11 mouse cellular contexts compared by ENCODE assay signal in genomic region chr3:101408953-101409750, GRCm38 (mm10). TPM values are rescaled to one million over a fixed set of nuclear protein-coding genes. Genes with fewer than 3 reads are reported as not detected.
A peak's percentile ranks its signal among the peaks of the same experiment; 100 is the strongest.
DNase-seq lines count a peak whose midpoint lies in the region; ATAC-seq lines count a peak whose summit lies in the region.
"Had no signal": no experiment of that assay in that cellular context is flagged by ENCODE, and none has a peak within 500 bp of the region (broad histone marks: within the 10 kb centered on the region; RNA-seq: fewer than 3 reads in every experiment).

No protein-coding gene starts in this region.

- H3K4me2 ChIP-seq in heart, embryonic 13.5 days: peak overlapping the region; percentile 35
- H3K4me2 ChIP-seq in limb, embryonic 11.5 days (ENCODE audit: low read depth, severe bottlenecking): no peak overlapping the region
- H3K4me2 ChIP-seq: liver, embryonic 13.5 days had no signal

- H3K27me3 ChIP-seq in heart, embryonic 13.5 days (replicated peaks): no peaks in the 10 kb centered on the region
- no peaks in the 10 kb centered on the region for H3K27me3 ChIP-seq in limb, embryonic 11.5 days (ENCODE audit: control insufficient read depth, insufficient read depth, low read length)
- H3K27me3 ChIP-seq: liver, embryonic 13.5 days; Patski had no signal

- DNase-seq in heart, adult 8-10 months (ENCODE audit: low spot score): no peak
- DNase-seq in urinary bladder, postnatal 25 days (ENCODE audit: low spot score): peak; percentile 49
- no peak for DNase-seq in urinary bladder, postnatal 4 days (ENCODE audit: low spot score in 2 of 2)
- DNase-seq in limb, embryonic 11.5 days (ENCODE audit: low spot score): peak; percentile 44
- no peak for DNase-seq in spleen, postnatal 10 days (ENCODE audit: low spot score in 2 of 2)
- DNase-seq in layer of hippocampus, adult 11-12 months (ENCODE audit: low spot score): no peak
- no peak for DNase-seq in cerebellum, postnatal 25 days
- DNase-seq: cerebellum, postnatal 36 days; liver, embryonic 13.5 days had no signal

- H3K9me3 ChIP-seq in heart, embryonic 13.5 days: no peaks in the 10 kb centered on the region
- H3K9me3 ChIP-seq in limb, embryonic 11.5 days (ENCODE audit: control insufficient read depth, low read length): no peaks in the 10 kb centered on the region
- H3K9me3 ChIP-seq: liver, embryonic 13.5 days had no signal

- peak overlapping the region; percentile 24 for H3K9ac ChIP-seq in heart, embryonic 13.5 days
- no peak overlapping the region for H3K9ac ChIP-seq in limb, embryonic 11.5 days (ENCODE audit: low read length)
- H3K9ac ChIP-seq: liver, embryonic 13.5 days had no signal

- no peak overlapping the region for H3K4me3 ChIP-seq in heart, embryonic 13.5 days
- no peak overlapping the region for H3K4me3 ChIP-seq in limb, embryonic 11.5 days (ENCODE audit: low read depth, low read length)
- H3K4me3 ChIP-seq: liver, embryonic 13.5 days had no signal

- H3K4me1 ChIP-seq in heart, embryonic 13.5 days: peaks cover 95% of the 10 kb centered on the region
- H3K4me1 ChIP-seq in limb, embryonic 11.5 days (ENCODE audit: control insufficient read depth, insufficient read depth, low read length): peaks cover 60% of the 10 kb centered on the region

- peak overlapping the region; percentile 73 for H3K27ac ChIP-seq in heart, embryonic 13.5 days (replicated peaks)
- peak overlapping the region; percentile 1; the same call in 1 of the 2 replicates for H3K27ac ChIP-seq in limb, embryonic 11.5 days (replicated peaks; ENCODE audit: low read depth, low read length)
- H3K27ac ChIP-seq: liver, embryonic 13.5 days had no signal

- ATAC-seq in heart, embryonic 13.5 days (ENCODE audit: extremely low read depth, insufficient number of reproducible peaks, low FRiP score, low TSS enrichment): no peak
- ATAC-seq in limb, embryonic 11.5 days (ENCODE audit: insufficient number of reproducible peaks, low FRiP score, low TSS enrichment, low read depth): no peak
- ATAC-seq: Patski had no signal

- H3K36me3 ChIP-seq in heart, embryonic 13.5 days: no peaks in the 10 kb centered on the region
- H3K36me3 ChIP-seq in limb, embryonic 11.5 days (ENCODE audit: control insufficient read depth, insufficient read depth, low read length): no peaks in the 10 kb centered on the region
- H3K36me3 ChIP-seq: liver, embryonic 13.5 days had no signal

- 40% methylated on average over 20 of the region's 20 CpGs for WGBS in heart, embryonic 13.5 days
- WGBS in limb, embryonic 11.5 days: 38% methylated on average over 20 of the region's 20 CpGs

RNA-seq across cellular contexts. Expression of gene Igsf3, which starts 32.3 kb away (rescaled TPM):
- polyA plus RNA-seq in heart, embryonic 13.5 days (2015; fragmentation: Nextera tagmentation; extraction: Ambion mirVana): 40.1 and 41.9 TPM in 2 replicates
- 10 to 100 TPM; 10.1 to 12.3 (median 12.0) TPM for total RNA-seq in heart, adult 8-10 months (2022)
- 57.5 and 60.1 TPM in 2 replicates for polyA plus RNA-seq in limb, embryonic 11.5 days (2014; fragmentation: Nextera tagmentation; extraction: Ambion mirVana)

Comparison
In these comparisons a context has a peak if more than half of its experiments do, and no peak if none do; other contexts are left out.
1. DNase-seq: peak in urinary bladder, postnatal 25 days (single experiment) and limb, embryonic 11.5 days (single experiment); none in heart, adult 8-10 months (single experiment), urinary bladder, postnatal 4 days (0 of 2), spleen, postnatal 10 days (0 of 2), layer of hippocampus, adult 11-12 months (single experiment) and cerebellum, postnatal 25 days (0 of 2).